Comparison of ENCODE assay signal across 9 mouse cellular contexts in genomic region chr9:27192001-27192760, GRCm38 (mm10). TPM values are rescaled to one million over a fixed set of nuclear protein-coding genes. Genes with fewer than 3 reads are reported as not detected.
DNase-seq lines count a peak whose midpoint lies in the region; ATAC-seq and TF ChIP-seq lines count a peak whose summit lies in the region.
"Had no signal": no experiment of that assay in that cellular context is flagged by ENCODE, and none has a peak within 500 bp of the region (broad histone marks: within the 10 kb centered on the region; RNA-seq: fewer than 3 reads in every experiment).

No protein-coding gene starts in this region.

- H3K9me3 ChIP-seq in hindbrain, embryonic 14.5 days (ENCODE audit: control insufficient read depth, low read length), result no peaks in the 10 kb centered on the region
- no peaks in the 10 kb centered on the region for H3K9me3 ChIP-seq in lung, embryonic 16.5 days (ENCODE audit: control insufficient read depth, low read length)

- H3K36me3 ChIP-seq in hindbrain, embryonic 14.5 days (replicated peaks; ENCODE audit: control insufficient read depth, insufficient read depth), result no peaks in the 10 kb centered on the region
- no peaks in the 10 kb centered on the region for H3K36me3 ChIP-seq in lung, embryonic 16.5 days (ENCODE audit: control insufficient read depth, insufficient read depth, low read length)

- H3K9ac ChIP-seq in hindbrain, embryonic 14.5 days, result peak overlapping the region; percentile 48
- peak overlapping the region; percentile 50 for H3K9ac ChIP-seq in lung, embryonic 16.5 days (ENCODE audit: low read length)

- DNase-seq in WW6 (ENCODE audit: low read depth, low spot score), result peak; percentile 68
- peak; percentile 94 for DNase-seq in gastrocnemius, adult 2 months
- DNase-seq in hindbrain, embryonic 14.5 days (ENCODE audit: low spot score), result peak; percentile 78
- peak; percentile 75 to 82 for DNase-seq in layer of hippocampus, postnatal 14 days (ENCODE audit: low spot score in 2 of 2)
- peak; percentile 60 for DNase-seq in ovary, postnatal 10 days (ENCODE audit: low spot score)
- peak; percentile 49 for DNase-seq in urinary bladder, postnatal 10 days (ENCODE audit: low spot score)

- 5% methylated on average over 14 of the region's 14 CpGs for WGBS in hindbrain, embryonic 14.5 days
- WGBS in lung, embryonic 16.5 days, result 11% methylated on average over 14 of the region's 14 CpGs

- peak overlapping the region; percentile 56 for H3K4me2 ChIP-seq in hindbrain, embryonic 14.5 days (replicated peaks)
- H3K4me2 ChIP-seq in lung, embryonic 16.5 days (ENCODE audit: low read depth, low read length), result peak overlapping the region; percentile 71

- TF ChIP-seq CTCF in gastrocnemius, adult 2 months (IDR thresholded peaks at IDR 0.05), result no peak

- H3K4me3 ChIP-seq in gastrocnemius, adult 2 months, result peak overlapping the region; percentile 70
- peak overlapping the region; percentile 21 for H3K4me3 ChIP-seq in hindbrain, embryonic 14.5 days (replicated peaks; ENCODE audit: low read length)
- peak overlapping the region; percentile 44 for H3K4me3 ChIP-seq in lung, embryonic 16.5 days (ENCODE audit: low read length)

- ATAC-seq in common myeloid progenitor, adult 5-6 weeks (replicated peaks; ENCODE audit: low read depth, poor library complexity, severe bottlenecking), result peak; percentile 90
- peak; percentile 93 for ATAC-seq in hindbrain, embryonic 14.5 days (ENCODE audit: low FRiP score)
- ATAC-seq in lung, embryonic 16.5 days (ENCODE audit: low read depth), result peak; percentile 98

- no peaks in the 10 kb centered on the region; the same call in 1 of the 2 replicates for H3K27me3 ChIP-seq in hindbrain, embryonic 14.5 days (ENCODE audit: control insufficient read depth, insufficient read depth, low read length)
- no peaks in the 10 kb centered on the region for H3K27me3 ChIP-seq in lung, embryonic 16.5 days (ENCODE audit: control insufficient read depth, insufficient read depth, low read depth, low read length)

- peaks cover 28% of the 10 kb centered on the region for H3K4me1 ChIP-seq in hindbrain, embryonic 14.5 days (replicated peaks; ENCODE audit: control insufficient read depth, insufficient read depth, low read length)
- H3K4me1 ChIP-seq in lung, embryonic 16.5 days (replicated peaks; ENCODE audit: control insufficient read depth, insufficient read depth, low read length), result peaks cover 21% of the 10 kb centered on the region

- intact Hi-C loops in gastrocnemius, adult 2 months (cut with DNase I), result loop anchor here (5.0 kb wide), 1 partner anchor 105 kb away; the partner anchor contains the start of gene Igsf9b

- H3K27ac ChIP-seq in gastrocnemius, adult 2 months, result peak overlapping the region; percentile 90
- peak overlapping the region; percentile 78 for H3K27ac ChIP-seq in hindbrain, embryonic 14.5 days
- peak overlapping the region; percentile 91 for H3K27ac ChIP-seq in lung, embryonic 16.5 days (ENCODE audit: low read length)
- H3K27ac ChIP-seq: macrophage had no signal

RNA-seq across cellular contexts. Expression of gene Jam3, which starts 37.0 kb away (rescaled TPM):
- 0.14 TPM in 1 of 2 replicates, not detected in the other for total RNA-seq in common myeloid progenitor, adult 5-6 weeks (2017)
- total RNA-seq in gastrocnemius, adult 2 months (2021), result 10 to 100 TPM in 1 of 2 experiments, 1 to 10 TPM in 1; 5.5 to 11.4 TPM
- 44.5 and 46.1 TPM in 2 replicates for polyA plus RNA-seq in hindbrain, embryonic 14.5 days (2014; fragmentation: Nextera tagmentation; extraction: Ambion mirVana)
- 10 to 100 TPM; 30.1 to 31.3 TPM for total RNA-seq in layer of hippocampus, postnatal 14 days (2021)
- 55.9 and 59.0 TPM in 2 replicates for polyA plus RNA-seq in lung, embryonic 16.5 days (2015; fragmentation: Nextera tagmentation; extraction: Ambion mirVana)
- polyA plus RNA-seq: macrophage had no signal

Comparison
In these comparisons a context has a peak if more than half of its experiments do, and no peak if none do; other contexts are left out.
1. Peak in every context shown above with its lines: DNase-seq, ATAC-seq, H3K4me3 ChIP-seq and H3K27ac ChIP-seq.